Mouse (Mus musculus) natural killer cell, adult 2 months (primary cell): Measurements from ENCODE around the gene Nol6.

Experiments used
- DNase-seq, 2 experiments: peaks; one replicate each; pipeline ENCODE4 v3.0.0; 2022; ENCODE audit warnings: low spot score in 2 of 2

Gene Nol6

DNA sequence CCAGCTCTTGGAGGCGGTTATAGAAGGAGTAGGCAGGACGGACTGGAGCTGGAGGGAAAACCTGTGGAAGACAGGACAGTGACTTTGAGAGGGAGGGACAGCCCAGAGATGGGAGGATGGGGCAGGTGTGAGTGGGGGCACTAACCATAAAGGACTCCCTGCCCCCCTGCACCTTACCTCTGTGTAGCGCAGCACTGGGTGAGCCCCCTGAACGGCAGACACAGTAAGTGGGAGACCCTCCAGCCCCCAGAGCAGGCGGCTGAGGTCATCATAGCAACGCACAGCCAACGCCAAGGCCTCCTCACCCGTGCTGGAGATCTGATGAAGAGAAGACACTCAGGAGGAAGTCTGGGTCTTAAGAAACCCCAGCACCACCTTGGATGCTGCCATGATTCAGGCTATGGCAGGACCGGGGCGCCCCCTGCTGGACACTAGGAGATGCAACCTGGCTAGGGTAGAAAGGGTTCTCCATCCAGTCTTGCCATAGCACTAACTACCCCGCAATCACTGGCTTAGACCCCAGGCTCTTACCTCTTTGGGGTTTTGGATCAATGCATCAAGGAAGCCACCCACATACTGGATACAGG is 5.5 kb downstream of the Nol6 start:
- peak; percentile 50 to 63 for DNase-seq

DNA sequence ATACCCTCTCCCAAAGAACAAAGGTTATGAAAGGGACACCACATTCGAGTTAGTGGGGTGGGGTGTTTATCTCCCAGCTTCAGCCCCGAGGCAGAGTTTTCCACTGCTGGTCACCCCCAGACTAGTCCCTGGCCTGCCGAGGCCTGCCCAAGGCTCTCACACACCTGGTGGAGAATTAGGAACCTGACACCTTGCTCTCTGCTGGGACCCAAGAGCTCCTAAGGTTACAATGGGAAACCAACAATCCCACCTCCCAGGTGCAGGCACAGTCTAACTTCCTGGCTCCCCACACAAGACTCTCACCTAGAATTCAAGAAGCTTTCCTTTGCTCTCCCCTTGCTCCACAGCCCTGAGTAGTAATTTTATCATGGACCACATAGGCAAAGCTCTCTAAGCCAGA is 7.4 kb downstream of the Nol6 start:
- no peak for DNase-seq

DNA sequence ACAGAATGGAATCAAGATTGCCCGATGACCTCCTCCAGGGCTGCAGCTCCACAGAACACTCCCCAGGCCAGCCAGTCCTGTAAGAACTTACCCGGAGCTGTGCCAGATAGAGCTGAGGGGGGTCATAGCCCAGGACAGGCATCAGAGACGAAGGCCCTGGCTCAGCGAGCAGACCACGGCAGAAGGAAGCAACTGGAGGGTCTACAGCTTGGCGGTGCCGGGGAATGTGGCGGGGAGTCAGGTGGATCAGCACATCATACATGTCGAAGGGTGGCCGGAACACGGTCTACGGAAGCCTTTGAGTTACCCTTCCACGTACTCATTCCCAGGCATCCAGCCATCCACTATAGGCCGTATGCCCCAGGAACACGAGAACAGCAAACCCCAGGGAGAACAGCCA is 8.5 kb downstream of the Nol6 start:
- no peak for DNase-seq

DNA sequence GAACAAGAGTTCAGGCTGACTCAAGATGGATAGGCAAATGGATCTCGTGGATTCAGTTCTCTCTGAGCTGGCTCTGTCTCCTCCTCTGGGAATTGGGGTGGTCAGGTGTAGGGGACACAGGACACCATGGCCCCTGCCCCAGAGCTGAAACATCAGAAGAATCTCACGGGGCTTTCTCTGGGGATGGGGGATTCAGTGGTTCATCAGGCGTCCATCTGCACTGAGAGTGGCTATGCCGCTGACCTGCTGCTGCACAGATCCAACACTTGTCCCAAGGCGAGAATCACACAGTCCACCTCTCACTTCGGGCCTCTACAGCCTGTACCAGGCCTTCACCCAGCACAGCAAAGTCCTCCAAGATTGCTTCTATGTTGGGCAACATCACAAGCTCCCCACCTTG is 9.2 kb downstream of the Nol6 start:
- no peak for DNase-seq

DNA sequence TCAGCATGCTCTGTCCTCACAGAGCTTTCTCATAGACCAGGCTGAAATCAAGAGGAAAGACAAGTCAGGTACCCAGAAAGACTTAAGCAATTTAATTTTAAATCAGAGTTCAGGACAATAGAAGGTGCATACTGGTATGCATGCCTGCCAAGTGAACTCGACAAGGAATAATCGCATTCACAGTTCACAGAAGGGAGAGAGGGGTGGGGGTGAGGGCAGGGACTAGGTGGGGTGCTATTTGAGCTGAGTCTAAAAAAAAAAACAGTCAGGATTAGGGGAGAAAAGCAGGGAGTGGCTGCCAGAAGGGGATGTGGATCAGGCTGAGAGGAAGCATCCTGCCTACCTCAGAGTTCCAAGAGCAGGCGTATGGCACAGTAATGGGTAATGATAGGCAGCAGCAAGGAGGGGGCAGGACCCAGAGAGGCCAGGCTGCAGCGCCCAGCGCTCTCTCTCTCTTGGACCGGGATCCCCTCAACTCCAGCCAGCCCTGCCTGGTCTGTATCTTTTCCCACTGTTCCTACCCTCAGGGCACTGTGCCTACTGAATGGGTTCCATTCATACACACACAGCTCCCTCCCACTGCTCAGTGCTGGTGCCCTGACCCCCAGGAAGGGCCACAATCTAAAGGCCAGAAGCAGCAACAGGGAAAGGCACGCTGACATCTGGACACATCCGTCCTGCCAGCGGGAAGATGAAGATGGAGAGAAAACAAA is 9.7 kb downstream of the Nol6 start:
- DNase-seq, result no peak

DNA sequence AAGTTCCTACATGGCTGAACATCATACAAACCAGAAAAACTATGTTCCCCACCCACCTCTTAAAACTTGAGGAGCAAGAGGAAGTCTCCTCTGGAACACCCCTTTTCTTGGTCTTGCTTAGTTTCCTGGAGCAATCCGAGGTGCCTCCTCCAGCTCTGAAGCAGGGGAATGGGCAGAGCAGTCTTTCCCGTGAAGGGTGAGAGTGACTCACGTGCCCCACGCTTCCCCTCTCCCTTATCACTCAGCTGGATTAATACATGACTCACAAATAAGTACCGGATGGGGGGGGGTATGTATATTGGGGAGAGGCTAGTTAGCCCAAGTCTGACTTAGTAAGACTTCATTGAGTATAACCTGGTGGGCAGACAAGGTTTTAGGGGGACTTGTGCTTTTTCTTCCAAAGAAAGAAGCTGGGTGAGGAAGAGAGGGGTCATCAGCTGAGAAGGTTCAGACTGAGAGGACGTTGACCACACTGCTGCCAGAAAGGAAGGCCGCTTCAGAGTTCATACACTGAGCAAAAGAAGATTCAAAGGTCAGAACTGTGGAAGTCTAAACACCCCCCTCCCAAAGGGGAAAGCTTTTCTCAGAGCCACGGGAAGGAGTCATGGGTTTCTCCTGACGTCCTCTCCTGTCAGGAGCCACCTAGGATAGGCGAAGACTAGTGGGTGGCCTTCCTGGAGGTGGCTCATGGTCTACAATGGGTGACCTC is 15.4 kb downstream of the Nol6 start:
- DNase-seq, result no peak

DNA sequence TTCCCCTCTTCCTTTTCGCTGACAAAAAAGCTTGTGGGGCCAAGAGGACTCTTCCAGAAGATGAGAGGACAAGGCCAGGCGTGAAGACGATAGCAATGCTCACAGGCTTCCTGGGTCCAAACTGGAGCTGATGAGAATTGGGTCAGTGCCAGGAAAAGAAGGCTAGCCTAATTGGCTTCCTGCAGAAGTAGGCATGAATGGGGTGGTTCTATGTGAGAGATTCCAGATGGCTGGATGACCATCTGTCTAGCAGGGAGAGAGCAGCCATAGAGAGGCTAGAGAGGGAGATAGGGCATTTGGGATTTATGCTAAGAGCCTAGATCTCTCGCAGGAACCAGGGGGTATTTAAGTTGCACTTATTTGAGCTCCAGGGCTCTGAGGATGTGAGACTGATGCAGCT is 16.8 kb downstream of the Nol6 start:
- DNase-seq, result no peak

DNA sequence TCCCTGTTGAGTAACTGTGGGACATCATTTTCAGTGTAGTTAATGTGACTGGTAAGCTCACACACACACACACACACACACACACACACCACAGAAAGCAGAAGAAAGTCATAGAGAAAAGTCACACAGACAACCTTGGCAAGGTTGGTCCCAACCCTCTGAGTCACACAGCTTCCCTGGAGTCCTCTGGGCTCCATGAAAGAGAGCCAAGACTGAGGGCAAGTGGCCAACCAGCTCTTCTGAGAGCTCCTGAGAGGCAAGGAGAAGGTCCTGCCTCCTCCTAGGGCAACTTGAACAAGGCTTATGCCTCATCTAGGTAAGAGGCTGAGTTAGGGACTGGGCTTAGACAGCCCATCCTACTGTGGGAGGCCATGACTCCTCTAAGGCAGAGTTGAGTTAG is 21.4 kb downstream of the Nol6 start:
- DNase-seq, result no peak

DNA sequence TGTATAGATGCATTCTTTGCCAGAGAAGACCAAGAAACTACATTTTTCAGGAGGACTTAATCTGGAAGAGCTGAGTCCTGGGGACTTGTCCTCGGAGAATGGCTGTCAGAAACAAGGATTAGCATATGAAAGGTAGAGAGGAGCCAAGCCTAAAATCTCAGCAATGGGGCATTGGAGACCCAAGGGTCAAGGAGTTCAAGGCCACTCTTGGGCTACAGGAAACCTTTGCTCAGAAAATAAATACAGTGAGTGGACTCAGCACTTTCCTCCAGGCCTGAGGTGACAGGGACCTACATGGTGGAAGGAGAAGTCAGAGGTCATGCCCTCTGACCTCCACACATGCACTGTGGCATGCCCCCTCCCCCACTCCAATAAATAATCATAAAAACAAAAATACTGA is 23.3 kb downstream of the Nol6 start:
- no peak for DNase-seq

DNA sequence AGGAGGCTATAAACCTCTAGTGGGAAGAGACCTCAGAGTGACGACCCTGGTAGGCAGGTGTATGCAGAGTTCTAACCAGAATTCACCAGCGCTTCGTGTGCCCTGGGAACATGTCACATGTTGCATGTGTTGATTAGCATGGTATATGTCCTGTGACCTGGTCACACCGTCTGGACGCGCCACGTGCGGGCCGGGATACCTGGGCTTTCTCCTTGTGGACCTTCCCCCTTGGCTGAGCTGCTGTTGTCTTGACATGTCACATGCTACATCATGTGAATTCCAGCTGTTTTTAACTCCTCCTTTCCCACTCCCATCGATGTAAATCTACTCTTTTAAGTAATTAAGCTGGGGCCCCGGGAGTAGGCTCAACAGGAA is 25.7 kb downstream of the Nol6 start:
- DNase-seq, result no peak

DNA sequence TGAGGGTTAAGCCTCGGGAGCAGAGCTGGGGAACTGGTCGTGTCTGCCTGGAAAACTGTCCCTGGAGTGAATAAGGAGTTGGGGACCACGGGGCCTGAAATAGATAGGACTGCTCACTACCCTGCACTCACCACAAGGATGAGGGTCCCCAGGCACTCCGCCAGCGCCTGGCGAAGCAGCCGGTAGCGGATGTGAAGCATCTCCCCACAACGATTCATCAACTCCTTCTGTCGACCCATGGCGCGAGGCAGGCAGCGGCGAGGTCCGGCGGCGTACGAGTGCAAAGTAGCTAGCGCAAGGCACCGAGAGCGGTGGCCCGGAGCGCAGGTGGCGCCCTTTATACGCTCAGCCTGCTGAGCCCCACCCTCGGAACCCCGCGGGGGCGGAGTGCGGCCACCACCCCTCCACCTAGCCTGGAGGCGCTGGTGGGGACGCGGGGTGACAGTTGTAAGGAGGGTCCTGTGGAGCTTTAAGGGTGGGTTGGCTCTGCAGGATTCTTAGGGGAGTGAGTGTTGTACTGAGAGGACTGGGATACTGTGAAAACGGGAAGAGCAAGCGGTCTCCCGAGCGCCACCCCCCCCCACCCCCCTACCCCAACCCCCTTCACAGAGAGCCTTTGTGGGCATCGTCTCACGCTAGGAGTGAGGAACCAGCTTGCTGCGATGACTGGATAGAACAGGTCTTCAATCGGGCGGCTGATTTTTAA is 26.2 kb downstream of the Nol6 start, which contains the start of gene Aqp3:
Gene Aqp3, minus strand, starts transcription at position 313 of the 706 bp plus-strand sequence.
- DNase-seq, result peak; percentile 27 to 47

DNA sequence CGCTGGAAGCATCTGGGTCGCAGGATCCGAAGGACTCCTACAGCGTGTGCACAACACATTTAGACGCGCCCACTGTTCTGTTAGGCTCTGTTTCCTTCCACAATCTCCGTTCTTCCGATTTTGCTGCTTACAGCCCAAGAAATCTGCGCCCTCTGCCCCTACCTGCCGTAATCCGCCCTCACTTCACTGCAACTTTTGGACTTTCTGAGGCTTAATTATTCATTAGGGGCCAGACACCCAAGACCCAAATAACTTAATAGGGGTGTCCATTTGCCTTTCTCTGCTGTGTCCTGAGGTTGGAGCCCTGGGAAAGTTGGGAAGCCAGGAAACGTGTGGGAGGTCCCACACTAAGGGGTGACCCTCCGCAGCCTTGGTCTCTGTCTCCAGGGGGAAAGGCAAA is 26.9 kb downstream of the Nol6 start:
- no peak for DNase-seq

DNA sequence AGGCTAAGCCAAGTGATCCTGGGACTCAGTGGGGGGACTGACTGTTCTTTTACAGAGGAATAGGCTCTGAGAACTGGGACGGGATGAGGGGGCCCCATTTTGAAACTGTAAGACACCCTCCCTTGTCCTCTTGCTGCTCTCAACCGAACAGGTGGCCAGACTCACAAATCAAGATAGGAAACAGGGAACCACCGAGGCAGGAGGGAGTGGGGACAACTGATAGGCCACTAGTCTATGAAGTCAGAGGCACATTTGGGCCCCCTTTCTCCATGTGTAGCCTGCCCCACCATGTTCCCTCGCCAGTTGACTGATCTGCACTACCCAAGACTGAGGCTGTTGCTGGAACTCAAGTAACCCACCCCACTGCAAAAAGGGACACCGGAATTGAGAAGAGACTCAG is 27.5 kb downstream of the Nol6 start:
- no peak for DNase-seq

DNA sequence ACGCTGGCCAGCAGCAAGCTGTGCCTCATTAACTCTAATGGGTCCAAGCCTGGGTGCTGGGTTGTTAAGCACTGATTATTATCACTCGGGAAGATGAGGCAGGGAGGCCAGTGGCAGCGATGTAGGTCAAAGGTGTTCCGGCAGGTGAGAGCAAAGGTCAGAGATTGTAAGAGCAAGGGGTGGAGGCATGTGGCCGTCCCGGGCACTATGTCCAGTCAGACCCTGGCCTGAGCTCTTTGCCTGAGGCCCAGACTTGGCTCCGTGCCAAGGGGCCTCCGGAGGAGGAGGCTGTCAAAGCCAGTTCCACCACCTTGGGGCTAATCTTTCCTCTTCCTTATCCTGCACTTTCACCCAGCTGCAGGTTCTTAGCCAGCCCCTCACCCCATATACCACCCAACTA is 28.1 kb downstream of the Nol6 start:
- DNase-seq, result no peak

DNA sequence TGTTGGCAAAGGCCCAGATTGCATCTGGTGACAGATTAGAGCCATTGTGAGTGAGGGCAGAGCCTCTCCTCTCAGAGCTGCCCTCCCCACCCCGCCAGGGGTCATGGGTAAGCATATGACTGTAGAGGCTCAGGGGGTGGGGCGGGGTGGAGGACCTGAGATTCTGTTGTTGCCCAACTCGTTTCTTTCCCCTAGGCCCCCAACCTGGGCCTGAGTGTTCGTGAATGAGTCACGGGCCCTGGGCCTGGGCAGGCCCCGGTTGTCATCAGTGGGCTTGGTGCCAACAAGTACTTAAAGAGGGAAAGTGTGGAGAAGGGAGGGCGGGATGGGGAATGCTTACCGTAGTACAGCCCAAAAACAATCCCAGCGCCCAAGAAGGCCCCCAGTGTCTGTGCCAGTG is 29.9 kb downstream of the Nol6 start:
- DNase-seq, result no peak

DNA sequence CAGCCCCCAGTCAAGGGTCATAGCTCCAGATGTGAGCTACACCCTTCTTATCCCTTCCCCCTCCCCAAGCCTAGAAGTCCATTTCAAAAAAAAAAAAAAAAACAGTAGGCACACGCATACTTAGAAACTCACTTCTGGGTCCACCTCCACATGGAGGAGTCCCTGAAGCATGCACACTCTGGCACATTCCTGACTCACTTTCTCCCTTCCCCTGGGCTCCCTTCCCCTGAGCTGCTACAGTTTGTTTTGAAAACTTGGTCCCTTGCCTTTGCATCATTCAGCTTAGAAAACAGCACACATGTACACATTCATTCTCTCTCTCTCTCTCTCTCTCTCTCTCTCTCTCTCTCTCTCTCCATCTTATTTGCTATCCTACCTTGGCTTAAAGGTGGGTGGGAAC is 31.3 kb downstream of the Nol6 start:
- DNase-seq, result no peak

DNA sequence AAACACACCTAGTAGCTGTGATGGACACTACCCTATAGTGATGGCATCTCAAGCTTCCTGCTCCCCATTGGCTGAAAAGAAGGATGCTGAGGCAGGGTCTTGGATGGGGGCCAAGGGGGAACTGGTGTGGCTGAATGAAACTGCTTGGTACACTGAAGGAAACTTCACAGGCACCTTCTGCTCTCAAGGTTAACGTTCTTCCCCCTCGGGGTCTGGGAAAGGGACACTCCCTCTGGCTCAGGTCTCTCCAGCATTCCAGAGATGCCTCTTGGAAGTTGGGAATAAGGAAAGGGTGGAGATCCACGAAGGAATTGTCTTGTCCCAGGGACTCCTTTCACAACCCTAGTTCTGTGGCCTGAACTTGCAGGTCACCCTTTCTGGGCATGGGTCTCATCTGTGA is 32.9 kb downstream of the Nol6 start:
- no peak for DNase-seq

DNA sequence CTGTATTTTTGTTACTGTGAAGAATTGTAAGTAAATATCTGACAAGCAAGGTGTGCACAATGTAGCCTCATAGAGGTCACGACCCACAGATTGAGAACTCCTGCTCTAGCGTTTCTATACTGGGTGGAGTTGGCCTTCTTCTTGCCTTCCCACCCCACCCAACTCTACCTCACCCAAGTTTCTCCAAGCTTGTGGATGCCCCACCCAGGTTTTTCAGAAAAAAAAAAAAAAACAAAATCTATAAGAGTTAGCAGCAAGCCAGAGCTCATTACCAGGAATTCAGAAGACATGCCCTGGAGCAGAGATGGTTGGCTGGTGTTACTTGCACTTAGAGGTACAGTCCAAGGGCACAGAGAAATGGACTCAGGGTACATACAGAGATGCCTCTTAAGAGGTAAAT is 34.5 kb downstream of the Nol6 start:
- DNase-seq, result no peak

DNA sequence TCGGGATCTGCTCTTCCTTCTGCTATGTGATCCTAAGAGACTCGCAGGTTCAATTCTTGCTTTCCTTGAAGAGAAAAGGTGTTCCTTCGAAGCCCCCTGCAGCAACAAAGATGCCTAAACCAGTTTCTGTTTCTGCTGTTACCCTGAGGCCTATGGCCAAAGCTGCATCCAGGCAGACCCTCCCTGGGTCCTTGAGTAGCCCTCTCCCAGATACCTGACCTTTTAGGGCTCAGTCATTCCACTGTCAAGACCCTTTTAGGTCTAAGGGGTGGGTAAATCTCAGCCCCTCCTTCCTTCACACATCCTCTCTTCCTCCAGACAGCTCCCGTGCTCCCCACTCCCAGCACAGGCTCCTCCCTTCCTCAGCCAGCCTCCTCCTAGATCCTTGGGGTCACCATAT is 35.1 kb downstream of the Nol6 start:
- DNase-seq, result no peak

DNA sequence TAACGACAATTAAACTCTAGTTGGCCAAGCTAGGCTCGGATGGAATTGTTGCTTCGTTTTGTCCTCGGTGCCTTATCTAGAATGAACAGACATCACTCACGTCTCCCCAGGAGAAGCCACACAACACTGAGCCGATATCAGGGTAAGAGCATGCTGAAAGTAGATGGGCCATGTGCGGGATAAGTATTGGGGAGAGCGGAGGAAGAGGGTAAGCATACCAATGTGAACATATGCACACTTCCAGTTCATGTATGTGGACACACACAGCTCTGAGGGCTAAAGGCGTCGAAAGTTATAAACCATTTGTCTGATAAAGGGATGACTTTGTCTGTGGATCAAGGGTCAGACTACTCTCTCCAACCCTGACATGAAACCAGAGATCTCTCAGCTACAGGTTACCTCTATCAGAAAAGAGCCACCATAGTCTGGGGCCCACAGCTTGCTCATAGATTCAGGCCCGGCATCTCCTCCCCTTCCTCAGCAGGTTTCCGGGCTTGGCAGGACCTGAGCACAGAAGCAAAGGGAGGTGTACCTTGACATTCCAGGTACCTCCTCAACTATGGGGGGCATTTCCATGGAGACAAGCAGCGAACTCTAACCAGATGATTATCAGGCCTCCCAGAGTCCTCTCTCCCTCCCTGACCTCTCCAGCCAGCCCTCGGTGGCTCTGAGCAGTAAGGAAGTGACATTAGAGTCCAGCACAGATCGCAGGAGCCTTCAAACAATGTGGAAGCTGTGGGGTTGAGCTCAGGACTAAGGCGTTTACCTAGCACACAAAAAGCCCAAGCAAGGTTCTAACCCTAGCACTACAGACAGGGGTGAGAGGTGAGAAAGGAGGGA is 36.6 kb downstream of the Nol6 start:
- no peak for DNase-seq

DNA sequence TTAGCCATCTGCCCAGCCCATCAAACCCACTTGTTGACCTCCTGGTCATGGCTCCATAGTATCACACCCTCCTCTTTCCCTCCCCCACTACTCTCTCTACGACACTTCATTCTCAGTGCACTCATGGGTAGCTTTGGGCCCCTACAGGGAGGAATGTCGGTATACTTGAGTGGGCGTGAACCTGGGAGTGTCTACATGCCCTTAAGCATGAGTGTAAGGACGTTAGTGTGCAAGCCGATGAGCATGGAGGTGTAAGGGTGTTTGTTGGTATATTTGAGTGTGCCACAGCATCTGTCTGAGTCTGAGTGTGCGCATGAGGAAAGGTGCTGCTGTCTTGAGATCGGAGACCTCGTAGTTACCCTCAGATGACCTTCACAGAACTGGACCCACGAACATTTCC is 37.3 kb downstream of the Nol6 start:
- DNase-seq, result no peak

DNA sequence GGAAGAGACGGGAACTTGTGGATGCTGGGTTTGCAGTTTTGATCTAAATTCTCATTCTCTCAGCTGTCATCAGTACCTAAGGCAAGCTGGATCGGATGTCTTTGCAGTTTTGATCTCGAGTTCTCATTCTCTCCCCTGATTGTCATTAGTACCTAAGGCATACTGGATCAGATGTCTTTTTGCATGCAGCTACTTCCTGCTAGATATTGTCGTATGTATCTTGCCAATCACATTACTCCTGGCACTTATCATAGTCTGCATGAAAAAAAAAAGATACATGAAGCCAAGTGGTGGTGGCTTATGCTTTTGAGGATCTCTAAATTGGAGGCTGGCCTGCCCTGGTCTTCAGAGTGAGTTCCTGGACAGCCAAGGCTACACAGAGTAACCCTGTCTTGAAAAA is 39.4 kb downstream of the Nol6 start:
- no peak for DNase-seq
